Mouse (Mus musculus) MEL (cell line): ENCODE data around the gene Bclaf1.

ENCODE experiments used
- BHLHE40 ChIP-seq: IDR thresholded peaks from 2 replicates; pipeline ENCODE4 v1.6.1; 2012; ENCODE audit warnings: low read depth, mild to moderate bottlenecking, inconsistent platforms, low read length, improper control_type of control experiment, borderline replicate concordance
- CHD1 ChIP-seq: IDR thresholded peaks from 2 replicates; pipeline ENCODE4 v1.6.1; 2012; ENCODE audit warnings: low read depth, mild to moderate bottlenecking, inconsistent platforms, low read length, improper control_type of control experiment
- CHD2 ChIP-seq: IDR thresholded peaks from 2 replicates; pipeline ENCODE4 v1.6.1; 2011; ENCODE audit warnings: low read length, improper control_type of control experiment
- CTCF ChIP-seq, 3 experiments: IDR thresholded peaks in 2 of 3; conservative IDR thresholded peaks in 1 of 3; 2 replicates each; pipeline ENCODE4 v1.5.1; 2011 to 2012; ENCODE audit warnings: low read length in 3 of 3, low read depth in 2 of 3, mild to moderate bottlenecking in 2 of 3, improper control_type of control experiment in 1 of 3, inconsistent platforms in 1 of 3, mixed read lengths in 1 of 3, moderate library complexity in 1 of 3; ENCODE audit not compliant: control insufficient read depth in 1 of 3, insufficient read depth in 1 of 3, poor library complexity in 1 of 3, severe bottlenecking in 1 of 3
- ELF1 ChIP-seq: IDR thresholded peaks from 2 replicates; pipeline ENCODE4 v1.6.1; 2014; ENCODE audit warnings: low read depth, mild to moderate bottlenecking, inconsistent platforms, low read length, improper control_type of control experiment, moderate library complexity
- EP300 ChIP-seq, 2 experiments: IDR thresholded peaks; 2 replicates each; pipeline ENCODE4 v1.6.1; 2011; ENCODE audit warnings: improper control_type of control experiment in 2 of 2, low read length in 2 of 2, low read depth in 1 of 2, mild to moderate bottlenecking in 1 of 2
- GABPA ChIP-seq: IDR thresholded peaks from 2 replicates; pipeline ENCODE4 v1.6.1; 2012; ENCODE audit warnings: low read depth, mild to moderate bottlenecking, inconsistent platforms, low read length, improper control_type of control experiment, moderate library complexity
- MAX ChIP-seq: IDR thresholded peaks from 2 replicates; pipeline ENCODE4 v1.6.1; 2011; ENCODE audit warnings: low read length, improper control_type of control experiment
- MXI1 ChIP-seq: IDR thresholded peaks from 2 replicates; pipeline ENCODE4 v1.6.1; 2011; ENCODE audit warnings: mild to moderate bottlenecking, low read depth, low read length, improper control_type of control experiment
- POLR2A ChIP-seq, 2 experiments: IDR thresholded peaks; 2 replicates each; pipeline ENCODE4 v1.6.1; 2011 to 2012; ENCODE audit warnings: low read length in 2 of 2, mild to moderate bottlenecking in 2 of 2, control low read depth in 1 of 2, improper control_type of control experiment in 1 of 2, low read depth in 1 of 2, moderate library complexity in 1 of 2; ENCODE audit not compliant: control insufficient read depth in 1 of 2, insufficient read depth in 1 of 2, poor library complexity in 1 of 2
- ZC3H11A ChIP-seq: IDR thresholded peaks from 2 replicates; pipeline ENCODE4 v1.6.1; 2012; ENCODE audit warnings: low read depth, mild to moderate bottlenecking, inconsistent platforms, low read length, improper control_type of control experiment

DNA sequence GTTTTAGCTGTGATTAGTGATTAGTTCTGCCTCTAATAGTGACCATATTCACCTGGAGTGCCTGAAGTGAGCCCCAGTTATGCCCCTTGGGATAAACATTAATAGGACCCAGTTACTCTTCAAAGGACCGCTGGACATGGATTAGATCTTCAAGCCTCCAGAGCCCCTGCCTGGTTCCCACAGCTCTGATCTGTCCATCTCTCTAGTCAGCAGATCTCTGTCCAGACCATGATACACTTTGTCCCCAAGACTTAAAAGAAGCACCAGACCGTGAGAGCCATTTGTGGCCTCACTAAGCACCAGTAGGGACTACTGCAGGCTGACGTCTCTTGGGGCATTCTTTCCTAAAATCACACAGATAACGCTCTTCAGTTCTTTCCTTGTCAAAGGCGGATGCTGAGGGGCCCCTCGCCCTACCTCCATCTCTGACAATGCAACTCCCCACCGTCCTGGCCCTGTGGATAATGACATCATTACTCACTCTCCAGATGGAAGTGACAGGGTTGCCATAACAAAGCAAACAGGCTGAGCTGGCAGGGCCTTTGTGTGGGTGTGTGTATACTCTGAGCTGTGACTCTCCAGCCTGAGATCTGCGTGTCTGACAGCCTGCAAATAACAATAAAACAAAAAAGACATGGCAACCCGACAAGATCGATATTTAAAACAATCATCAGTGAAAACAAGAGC is 26.8 kb upstream of the Bclaf1 start:
- TF ChIP-seq MXI1 (no peak), CTCF (IDR thresholded peaks at IDR 0.05 in 2 of 3, conservative IDR thresholded peaks at IDR 0.05 in 1 of 3; ENCODE audit: control insufficient read depth in 1 of 3, insufficient read depth in 1 of 3, low read depth in 2 of 3, low read length in 3 of 3, poor library complexity in 1 of 3, severe bottlenecking in 1 of 3) (no peak), CHD1 (no peak), POLR2A (IDR thresholded peaks at IDR 0.05; ENCODE audit: control insufficient read depth in 1 of 2, insufficient read depth in 1 of 2, low read depth in 1 of 2, low read length in 2 of 2, poor library complexity in 1 of 2) (no peak), CHD2 (no peak), GABPA (no peak), EP300 (IDR thresholded peaks at IDR 0.05; ENCODE audit: low read depth in 1 of 2, low read length in 2 of 2) (no peak), MAX (no peak), BHLHE40 (no peak), ZC3H11A (no peak), ELF1 (no peak)
